Mouse (Mus musculus): ENCODE measurements around the gene Fam228b.
"Not testable (repeated sequence)": the region's sequence is repeated elsewhere in the genome, so short reads cannot be mapped to it uniquely, and the experiment has no call there.

The Fam228b gene

GRCm38 (mm10) chr12:4742183-4742582 is 26.9 kb downstream of the Fam228b start:
- no peak for DNase-seq (ENCODE audit: low spot score)

- no peak for DNase-seq (ENCODE audit: low spot score)
Observed at GRCm38 (mm10) chr12:4740823-4741222, 28.2 kb downstream of the Fam228b start.

GRCm38 (mm10) chr12:4738031-4738576 is 31.0 kb downstream of the Fam228b start, which contains the start of gene Fam228a:
Fam228a (minus strand) TSS chr12:4738430.
- no peak for DNase-seq (ENCODE audit: low spot score)

- DNase-seq (ENCODE audit: low spot score): no peak
Observed at GRCm38 (mm10) chr12:4732332-4732731, 36.7 kb downstream of the Fam228b start.

GRCm38 (mm10) chr12:4731629-4732028 is 37.4 kb downstream of the Fam228b start:
- no peak for DNase-seq (ENCODE audit: low spot score)

GRCm38 (mm10) chr12:4729165-4729564 is 39.9 kb downstream of the Fam228b start:
- no peak for DNase-seq (ENCODE audit: low spot score)

GRCm38 (mm10) chr12:4719762-4720754 is 49.0 kb downstream of the Fam228b start:
- no peak for DNase-seq (ENCODE audit: low spot score)

- no peak for DNase-seq (ENCODE audit: low spot score)
Observed at GRCm38 (mm10) chr12:4719066-4719761, 49.9 kb downstream of the Fam228b start.

GRCm38 (mm10) chr12:4717417-4717816 is 51.6 kb downstream of the Fam228b start:
- DNase-seq (ENCODE audit: low spot score): peak; percentile 7

- no peak for DNase-seq (ENCODE audit: low spot score)
Observed at GRCm38 (mm10) chr12:4715606-4716005, 53.5 kb downstream of the Fam228b start.

- no peak for DNase-seq (ENCODE audit: low spot score)
Observed at GRCm38 (mm10) chr12:4713361-4713760, 55.7 kb downstream of the Fam228b start.

- no peak for DNase-seq (ENCODE audit: low spot score)
Observed at GRCm38 (mm10) chr12:4709926-4710325, 59.1 kb downstream of the Fam228b start.

GRCm38 (mm10) chr12:4708881-4709604 is 60.0 kb downstream of the Fam228b start:
- no peak for DNase-seq (ENCODE audit: low spot score)

- DNase-seq (ENCODE audit: low spot score): no peak
Observed at GRCm38 (mm10) chr12:4708296-4708695, 60.8 kb downstream of the Fam228b start.

- DNase-seq (ENCODE audit: low spot score): no peak
Observed at GRCm38 (mm10) chr12:4707488-4708017, 61.5 kb downstream of the Fam228b start.

GRCm38 (mm10) chr12:4706901-4707300 is 62.2 kb downstream of the Fam228b start:
- DNase-seq (ENCODE audit: low spot score): no peak

GRCm38 (mm10) chr12:4706175-4706574 is 62.9 kb downstream of the Fam228b start:
- DNase-seq (ENCODE audit: low spot score): no peak

- not testable (repeated sequence) for DNase-seq (ENCODE audit: low spot score)
Observed at GRCm38 (mm10) chr12:4705626-4706025, 63.4 kb downstream of the Fam228b start.

GRCm38 (mm10) chr12:4694534-4694933 is 74.5 kb downstream of the Fam228b start:
- no peak for DNase-seq (ENCODE audit: low spot score)

GRCm38 (mm10) chr12:4691193-4691592 is 77.9 kb downstream of the Fam228b start:
- DNase-seq (ENCODE audit: low spot score): no peak
